Mouse (Mus musculus) stomach, embryonic 14.5 days (tissue): Measurements from ENCODE around the gene Trmu. TPM values are rescaled to one million over a fixed set of nuclear protein-coding genes. Genes with fewer than 3 reads are reported as not detected.
A peak's percentile ranks its signal among the peaks of the same experiment; 100 is the strongest.

Experiments used
- ATAC-seq: fragments of 200-750 bp; cut with Nextera tagmentation; 2 replicates; pipeline ENCODE4 v1.8.0; 2017; ENCODE audit warnings: low read depth, moderate TSS enrichment; ENCODE audit not compliant: insufficient number of reproducible peaks, insufficient read depth, low FRiP score
- H3K27ac ChIP-seq: fragments of 300-500 bp; sonication (generic); 2 replicates; pipeline ENCODE4 v1.5.1; 2014; ENCODE audit warnings: mild to moderate bottlenecking, low read length, moderate library complexity, mixed read lengths
- H3K27me3 ChIP-seq: fragments of 300-500 bp; sonication (generic); 2 replicates; pipeline ENCODE4 v1.6.1; 2014; ENCODE audit warnings: low read length, control low read depth, mixed read lengths; ENCODE audit not compliant: control insufficient read depth, insufficient read depth
- H3K36me3 ChIP-seq: fragments of 300-500 bp; sonication (generic); 2 replicates; pipeline ENCODE4 v1.6.1; 2014; ENCODE audit warnings: mild to moderate bottlenecking, control low read depth, low read length, moderate library complexity, mixed read lengths; ENCODE audit not compliant: control insufficient read depth, insufficient read depth
- H3K4me1 ChIP-seq: fragments of 300-500 bp; sonication (generic); 2 replicates; pipeline ENCODE4 v1.6.1; 2014; ENCODE audit warnings: low read length, control low read depth, mixed read lengths; ENCODE audit not compliant: control insufficient read depth, insufficient read depth
- H3K4me2 ChIP-seq: fragments of 300-500 bp; sonication (generic); replicated peaks from 2 replicates; pipeline ENCODE4 v1.6.1; 2014; ENCODE audit warnings: low read depth, low read length, control low read depth
- H3K4me3 ChIP-seq: fragments of 300-500 bp; sonication (generic); 2 replicates; pipeline ENCODE4 v1.5.1; 2014; ENCODE audit warnings: low read depth, low read length, control low read depth
- H3K9ac ChIP-seq: fragments of 300-500 bp; sonication (generic); replicated peaks from 2 replicates; pipeline ENCODE4 v1.6.1; 2014; ENCODE audit warnings: low read depth, mild to moderate bottlenecking, control low read depth, low read length, moderate library complexity, mixed read lengths
- H3K9me3 ChIP-seq: fragments of 300-500 bp; sonication (generic); 2 replicates; pipeline ENCODE4 v1.6.1; 2016; ENCODE audit warnings: low read depth, low read length, control low read depth; ENCODE audit not compliant: control insufficient read depth
- WGBS: fragments of 180-500 bp; shearing (Covaris S2); extraction: QIAGEN DNeasy Blood & Tissue Kit; methylation state at CpG from one replicate; pipeline ENCODE4 v1.1.7; 2014; 5-methylcytosine and 5-hydroxymethylcytosine counted together
- polyA plus RNA-seq: library from polyadenylated mRNA; unstranded; fragments of >200 nt; fragmentation: Nextera tagmentation; extraction: Ambion mirVana; gene quantifications from 2 replicates; pipeline ENCODE4 v1.2.1, GENCODE M21; 2014

Trmu gene
- polyA plus RNA-seq, 1 experiment from 2014 or later, result 41.9 TPM

GRCm38 (mm10) chr15:85900801-85901200, 21.7 kb downstream of the Trmu start:
- 81% methylated on average over 12 of the region's 12 CpGs for WGBS
- H3K36me3 ChIP-seq, result peaks cover 21% of the 10 kb centered on the region
- no peaks in the 10 kb centered on the region for H3K27me3 ChIP-seq
- no peak for ATAC-seq
- H3K9me3 ChIP-seq, result no peaks in the 10 kb centered on the region
- H3K4me2 ChIP-seq, result no peak overlapping the region
- H3K4me3 ChIP-seq, result no peak overlapping the region
- H3K27ac ChIP-seq, result no peak overlapping the region
- H3K9ac ChIP-seq, result no peak overlapping the region
- H3K4me1 ChIP-seq, result no peaks in the 10 kb centered on the region

GRCm38 (mm10) chr15:85902505-85902904, 23.4 kb downstream of the Trmu start:
- H3K4me2 ChIP-seq, result no peak overlapping the region

GRCm38 (mm10) chr15:85903826-85904225, 24.7 kb downstream of the Trmu start:
- WGBS, result 68% methylated on average over 8 of the region's 8 CpGs
- H3K4me2 ChIP-seq, result no peak overlapping the region
- H3K36me3 ChIP-seq, result no peaks in the 10 kb centered on the region; the same call in 1 of the 2 replicates
- no peak overlapping the region for H3K27ac ChIP-seq
- no peaks in the 10 kb centered on the region for H3K9me3 ChIP-seq
- H3K4me1 ChIP-seq, result no peaks in the 10 kb centered on the region
- no peak overlapping the region for H3K4me3 ChIP-seq
- no peak for ATAC-seq
- no peak overlapping the region for H3K9ac ChIP-seq
- no peaks in the 10 kb centered on the region for H3K27me3 ChIP-seq

More at GRCm38 (mm10) chr15:85902505-85902904, 23.4 kb downstream of the Trmu start:
- peaks cover 7% of the 10 kb centered on the region for H3K36me3 ChIP-seq
- H3K27me3 ChIP-seq, result no peaks in the 10 kb centered on the region
- H3K9ac ChIP-seq, result no peak overlapping the region
- no peak for ATAC-seq
- no peak overlapping the region for H3K27ac ChIP-seq
- H3K4me1 ChIP-seq, result no peaks in the 10 kb centered on the region
- 80% methylated on average over 10 of the region's 10 CpGs for WGBS
- no peaks in the 10 kb centered on the region for H3K9me3 ChIP-seq
- no peak overlapping the region for H3K4me3 ChIP-seq

GRCm38 (mm10) chr15:85908660-85909491, 29.8 kb downstream of the Trmu start:
- no peak overlapping the region for H3K4me2 ChIP-seq
- no peaks in the 10 kb centered on the region for H3K27me3 ChIP-seq
- no peaks in the 10 kb centered on the region for H3K36me3 ChIP-seq
- H3K9me3 ChIP-seq, result no peaks in the 10 kb centered on the region
- H3K4me1 ChIP-seq, result no peaks in the 10 kb centered on the region
- no peak overlapping the region for H3K9ac ChIP-seq
- ATAC-seq, result no peak
- WGBS, result 77% methylated on average over 7 of the region's 7 CpGs
- H3K27ac ChIP-seq, result no peak overlapping the region; the same call in 1 of the 2 replicates
- H3K4me3 ChIP-seq, result no peak overlapping the region

- H3K9me3 ChIP-seq, result no peaks in the 10 kb centered on the region
- no peak overlapping the region for H3K9ac ChIP-seq
- peak overlapping the region; percentile 62; the same call in 1 of the 2 replicates for H3K27ac ChIP-seq
- H3K4me3 ChIP-seq, result no peak overlapping the region
- H3K27me3 ChIP-seq, result no peaks in the 10 kb centered on the region
- H3K4me2 ChIP-seq, result no peak overlapping the region
- 79% methylated on average over 3 of the region's 3 CpGs for WGBS
- H3K4me1 ChIP-seq, result no peaks in the 10 kb centered on the region
- H3K36me3 ChIP-seq, result no peaks in the 10 kb centered on the region
- ATAC-seq, result peak; percentile 33
Observed at GRCm38 (mm10) chr15:85909492-85909829, 30.3 kb downstream of the Trmu start.

GRCm38 (mm10) chr15:85909931-85910330, 30.8 kb downstream of the Trmu start:
- ATAC-seq, result peak; percentile 56
- no peaks in the 10 kb centered on the region for H3K27me3 ChIP-seq
- H3K9ac ChIP-seq, result no peak overlapping the region
- H3K27ac ChIP-seq, result peak overlapping the region; percentile 62; the same call in 1 of the 2 replicates
- 22% methylated on average over 10 of the region's 10 CpGs for WGBS
- H3K4me1 ChIP-seq, result no peaks in the 10 kb centered on the region
- no peaks in the 10 kb centered on the region for H3K36me3 ChIP-seq
- no peaks in the 10 kb centered on the region for H3K9me3 ChIP-seq
- no peak overlapping the region for H3K4me2 ChIP-seq
- no peak overlapping the region for H3K4me3 ChIP-seq

- Histone ChIP-seq H3K36me3 (no peaks in the 10 kb centered on the region; the same call in 1 of the 2 replicates), H3K27me3 (no peaks in the 10 kb centered on the region), H3K4me1 (no peaks in the 10 kb centered on the region), H3K9me3 (no peaks in the 10 kb centered on the region), H3K4me3 (no peak overlapping the region), H3K27ac (no peak overlapping the region), H3K4me2 (no peak overlapping the region), H3K9ac (no peak overlapping the region)
- WGBS, result 39% methylated on average over 2 of the region's 2 CpGs
- no peak for ATAC-seq
Observed at GRCm38 (mm10) chr15:85913605-85914004, 34.5 kb downstream of the Trmu start.

GRCm38 (mm10) chr15:85919191-85919891, 40.2 kb downstream of the Trmu start:
- H3K27me3 ChIP-seq, result no peaks in the 10 kb centered on the region
- ATAC-seq, result no peak
- 59% methylated on average over 8 of the region's 8 CpGs for WGBS
- no peaks in the 10 kb centered on the region for H3K4me1 ChIP-seq
- H3K4me3 ChIP-seq, result no peak overlapping the region
- H3K4me2 ChIP-seq, result no peak overlapping the region
- H3K27ac ChIP-seq, result no peak overlapping the region
- no peaks in the 10 kb centered on the region for H3K9me3 ChIP-seq
- no peaks in the 10 kb centered on the region; the same call in 1 of the 2 replicates for H3K36me3 ChIP-seq
- no peak overlapping the region for H3K9ac ChIP-seq
